Mouse (Mus musculus) retina, postnatal 1 day (tissue): ENCODE measurements at regions not wholly inside any gene's neighbourhood (a gene's known extent, or its start where the extent isn't known, plus 50 kb on each side); places are given as distances from the start of the nearest gene placed in this dataset.
A peak's percentile ranks its signal among the peaks of the same experiment; 100 is the strongest.

Experiments used
- DNase-seq: peaks from one replicate; pipeline ENCODE4 v3.0.0-alpha.2; 2012

DNA sequence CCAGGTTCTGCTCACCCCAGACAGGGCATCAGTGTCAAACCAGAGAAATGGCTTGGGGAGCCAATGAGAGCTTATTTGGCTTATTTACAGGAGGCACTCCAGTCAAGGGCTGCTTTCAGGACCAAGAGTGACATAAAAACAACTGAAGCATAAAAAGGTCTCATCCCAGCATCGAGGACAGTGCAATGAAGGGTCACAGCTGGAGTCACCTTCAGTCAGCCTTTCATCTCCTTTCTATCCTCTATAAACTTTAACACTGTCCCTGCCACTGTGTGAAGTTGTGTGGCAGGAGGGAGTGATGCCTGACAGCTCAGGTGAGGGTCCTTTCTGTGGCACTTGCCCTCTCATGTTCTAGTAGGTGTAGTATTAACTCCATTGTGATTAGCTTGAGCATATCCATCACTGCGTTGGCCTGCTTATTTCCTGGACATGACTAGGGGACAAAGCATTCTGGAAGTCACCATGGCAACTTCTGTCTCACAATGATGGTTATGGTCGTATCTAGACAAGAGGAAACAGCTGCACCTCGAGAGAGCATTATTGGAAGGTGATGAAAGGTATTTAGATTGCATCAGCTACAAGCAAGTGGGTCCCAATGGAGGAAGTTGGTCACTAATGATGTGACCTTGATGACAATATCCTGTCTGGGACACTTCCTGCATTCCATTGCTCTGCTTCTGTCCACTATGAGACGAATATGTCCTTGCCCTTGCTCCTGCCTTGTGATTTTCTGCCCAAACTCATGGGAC is 87.8 kb upstream of the Enpp6 start:
- no peak for DNase-seq

DNA sequence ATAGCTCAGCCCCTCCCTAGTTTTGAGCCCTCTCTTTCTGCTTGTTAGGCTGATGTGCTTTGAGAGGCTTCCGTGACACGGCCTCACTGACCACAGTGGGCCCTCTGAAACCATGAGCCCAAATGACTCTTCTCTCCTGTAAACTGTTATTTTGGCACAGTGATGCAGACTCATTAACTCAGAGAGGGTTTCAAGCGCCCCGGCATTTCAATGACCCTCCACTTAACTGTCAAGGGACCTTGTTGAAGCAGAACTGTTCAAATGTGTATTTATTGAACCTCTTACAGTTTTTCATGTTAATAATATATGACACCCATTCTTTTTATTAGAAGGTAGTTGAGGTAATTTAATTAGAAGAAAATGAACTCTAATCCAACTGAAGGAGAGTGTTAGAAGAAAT is 85.9 kb upstream of the Enpp6 start:
- no peak for DNase-seq

DNA sequence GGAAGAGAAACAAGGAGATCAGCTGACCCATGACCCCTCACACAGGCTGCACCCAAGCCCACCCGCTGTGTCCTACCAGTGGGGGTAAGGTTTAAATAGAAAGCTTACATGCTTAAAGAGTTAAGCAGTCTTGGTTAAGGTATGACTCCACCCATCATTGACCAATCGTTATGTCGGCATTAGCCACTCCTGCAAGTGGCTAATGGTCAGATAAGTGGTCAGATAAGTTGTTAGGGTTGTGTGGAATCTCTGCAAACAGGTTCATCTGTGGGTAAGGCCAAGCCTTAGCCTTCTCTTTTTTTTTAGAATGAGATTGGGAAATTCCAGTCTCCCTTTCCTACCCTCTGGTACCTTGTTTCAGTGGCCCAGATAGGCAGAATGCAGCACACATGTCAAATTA is 82.0 kb upstream of the Enpp6 start:
- no peak for DNase-seq

DNA sequence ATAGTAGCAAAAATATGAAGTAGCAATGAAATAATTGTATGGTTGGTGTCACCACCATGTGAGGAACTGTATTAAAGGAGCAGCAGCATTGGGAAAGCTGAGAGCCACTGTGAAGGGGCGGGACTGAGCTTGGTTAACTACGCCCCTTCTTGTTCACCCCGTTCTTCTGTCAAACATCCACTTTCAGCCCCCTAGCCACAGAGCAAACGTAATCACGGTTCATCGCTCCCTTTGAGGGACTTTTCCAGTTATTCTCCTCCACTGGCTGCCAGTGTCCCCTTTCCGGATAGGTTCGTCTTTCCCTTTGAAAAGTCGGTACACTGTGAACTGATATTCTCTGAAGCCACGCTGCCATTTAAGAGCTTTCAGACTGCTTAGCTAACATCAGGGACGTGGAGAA is 79.3 kb upstream of the Enpp6 start:
- peak; percentile 57 for DNase-seq

DNA sequence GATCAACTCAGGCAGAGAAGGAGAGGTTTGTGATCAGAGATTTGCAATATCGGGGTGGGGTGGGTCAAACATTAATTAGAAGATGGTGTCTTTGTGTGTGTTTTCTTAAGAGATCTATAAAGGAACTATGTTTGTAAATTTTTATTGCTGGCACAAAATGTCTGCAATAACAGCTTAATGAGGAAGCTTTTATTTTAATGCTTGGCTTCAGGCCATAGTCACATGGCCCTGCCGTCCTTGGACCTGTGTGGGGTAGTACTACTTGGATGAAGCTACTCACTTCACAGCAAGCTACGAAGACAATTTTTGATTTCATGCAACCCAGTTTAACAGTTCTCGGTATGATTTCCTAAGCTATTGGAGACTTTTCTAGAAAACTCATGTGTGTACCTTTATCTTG is 78.5 kb upstream of the Enpp6 start:
- DNase-seq: no peak

DNA sequence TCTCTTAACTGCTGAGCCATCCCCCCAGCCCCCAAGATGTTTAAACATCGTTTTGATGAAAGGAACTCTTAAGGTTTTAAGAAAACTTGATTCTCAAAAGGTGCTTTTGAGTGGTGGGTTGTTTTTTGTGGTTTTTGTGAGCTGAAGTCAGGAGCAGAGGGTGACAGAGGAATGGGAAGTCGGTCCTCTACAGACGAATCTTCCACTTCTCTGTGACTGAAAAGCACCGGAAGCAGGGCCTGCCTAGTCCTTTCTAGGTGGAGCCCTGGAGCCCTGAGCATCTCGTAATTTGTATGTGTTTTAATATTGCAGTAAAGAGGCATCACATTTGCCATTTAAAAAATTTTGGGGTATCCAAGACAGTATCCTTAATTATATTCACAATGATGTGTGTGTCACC is 72.7 kb upstream of the Enpp6 start:
- no peak for DNase-seq

DNA sequence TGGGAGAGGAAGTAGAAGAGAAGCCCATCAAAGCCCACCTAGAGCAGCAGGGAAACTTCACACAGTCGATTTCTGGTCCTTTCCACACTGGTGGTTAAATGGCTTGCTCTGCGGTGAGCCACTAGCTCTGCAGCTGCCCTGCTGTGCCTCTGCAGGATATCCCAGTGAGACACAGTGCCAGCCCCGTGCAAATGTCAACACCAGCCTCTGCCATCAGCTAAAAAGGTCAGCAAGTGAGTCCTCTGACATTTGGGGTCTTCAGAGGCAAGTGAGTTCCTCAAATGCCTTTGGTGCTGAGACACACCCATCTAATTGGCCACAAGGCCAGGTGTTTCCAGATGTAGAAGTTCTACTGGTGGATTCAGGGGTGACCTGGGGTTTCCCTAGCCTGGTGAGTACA is 66.6 kb upstream of the Enpp6 start:
- DNase-seq: no peak

DNA sequence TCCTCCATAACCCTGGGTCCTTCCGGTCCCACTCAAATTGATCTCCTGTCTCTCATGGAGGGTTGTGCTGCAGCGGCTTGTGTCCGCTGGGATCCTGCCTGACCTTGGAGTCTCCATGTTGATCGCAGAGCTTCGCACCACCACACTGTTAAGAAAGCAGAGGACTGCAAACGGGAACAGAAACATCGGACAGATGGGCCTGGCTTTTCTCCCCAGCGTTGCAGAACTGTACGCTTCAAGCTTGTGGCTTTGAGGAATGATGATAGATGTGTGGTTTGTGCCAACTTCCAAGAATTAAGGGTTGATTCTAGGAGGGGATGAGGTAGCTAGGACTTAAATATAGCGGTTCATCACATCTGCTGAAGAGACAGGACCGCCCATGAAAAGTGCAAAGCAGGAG is 65.6 kb upstream of the Enpp6 start:
- DNase-seq: no peak

DNA sequence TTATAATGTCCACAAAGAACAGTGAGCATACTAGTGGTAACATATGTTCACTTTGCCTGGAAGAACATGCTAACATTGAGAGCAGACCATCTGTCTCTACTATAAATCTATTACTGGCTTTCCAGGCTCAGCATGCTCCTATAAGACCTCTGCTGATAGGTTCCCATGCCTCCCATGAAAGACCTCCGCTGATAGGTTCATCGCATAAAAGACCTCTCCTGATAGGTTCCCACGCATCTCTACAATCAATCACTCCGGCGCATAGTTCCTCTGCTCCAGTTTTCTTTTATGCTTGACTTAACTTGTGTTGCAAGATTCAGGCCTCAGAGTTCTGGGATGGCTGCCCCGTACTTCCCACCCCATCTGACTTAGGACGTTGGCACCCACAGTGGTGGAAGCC is 65.1 kb upstream of the Enpp6 start:
- peak; percentile 37 for DNase-seq

DNA sequence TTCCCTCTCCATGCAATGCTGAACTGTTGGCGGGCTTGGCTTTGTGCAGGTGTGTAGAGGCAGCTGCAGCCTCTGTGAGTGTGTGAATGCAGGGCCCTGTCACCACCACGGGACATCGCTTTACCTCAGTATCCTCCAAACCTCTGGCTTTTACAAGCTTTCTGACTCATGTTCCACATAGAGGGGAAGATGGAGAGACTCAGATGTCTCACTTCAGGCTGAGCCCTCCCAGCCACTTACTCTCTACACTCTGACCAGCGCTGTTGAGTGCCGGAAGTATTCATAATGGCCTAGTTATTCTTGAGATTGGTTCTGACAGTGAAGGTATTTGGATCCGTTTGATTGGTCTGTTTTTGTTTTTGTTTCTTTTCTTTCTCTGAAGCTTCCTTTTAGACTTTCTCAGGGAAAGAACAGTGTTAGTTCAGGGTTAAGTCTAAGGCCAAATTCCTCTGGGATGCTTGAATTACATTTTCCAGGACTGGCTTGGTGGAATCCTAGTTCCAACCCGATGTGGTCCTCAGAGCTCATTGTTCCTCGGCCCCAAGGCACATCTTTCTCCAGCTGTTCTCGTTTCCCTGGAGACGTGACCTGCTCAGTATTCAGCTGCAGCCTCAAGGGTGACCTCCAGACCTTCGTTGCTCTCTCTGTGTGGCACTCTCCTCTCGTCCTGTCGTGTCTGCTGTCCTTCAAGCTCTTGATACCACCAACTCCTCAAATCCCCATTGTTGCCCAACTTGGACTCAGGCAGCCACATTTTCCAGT is 61.7 kb upstream of the Enpp6 start:
- DNase-seq: no peak

DNA sequence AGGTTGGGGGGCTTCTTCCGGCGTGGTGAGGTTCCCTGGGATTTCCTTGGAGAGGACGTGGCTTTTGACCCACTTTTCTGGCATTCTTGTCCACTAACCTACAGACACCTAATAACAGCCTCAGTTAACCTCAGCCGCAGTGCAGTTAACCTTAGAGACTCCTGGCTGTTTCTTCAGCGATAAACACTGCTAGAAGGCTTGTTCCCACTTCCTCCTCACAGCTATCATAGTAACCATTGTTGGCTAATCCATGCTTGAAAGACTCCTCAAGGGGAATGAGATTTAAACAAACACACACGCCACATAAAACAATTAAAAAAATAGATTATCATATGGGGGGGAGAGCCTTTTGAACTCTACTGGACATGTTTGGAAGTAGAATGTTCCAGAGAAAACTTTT is 58.0 kb upstream of the Enpp6 start:
- no peak for DNase-seq

DNA sequence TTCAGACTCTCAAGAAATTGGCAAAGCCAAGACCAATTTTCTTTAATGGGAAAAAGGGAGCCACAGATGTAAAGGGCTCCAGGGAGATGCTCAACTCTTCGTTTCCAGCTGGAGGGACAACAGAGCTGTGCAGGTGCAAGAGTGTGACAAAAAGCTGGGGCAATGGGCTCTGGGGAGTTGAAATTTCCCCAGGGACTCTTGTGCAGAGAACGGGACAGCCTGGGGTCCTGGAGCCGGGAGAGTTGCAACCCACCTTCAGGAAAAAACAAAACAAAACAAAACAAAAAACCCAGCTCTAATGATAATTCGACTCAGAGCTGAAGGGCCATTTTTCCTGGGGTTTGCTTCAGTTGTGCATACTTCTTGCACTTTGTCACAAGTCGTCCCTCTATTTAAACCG is 57.0 kb upstream of the Enpp6 start:
- no peak for DNase-seq

DNA sequence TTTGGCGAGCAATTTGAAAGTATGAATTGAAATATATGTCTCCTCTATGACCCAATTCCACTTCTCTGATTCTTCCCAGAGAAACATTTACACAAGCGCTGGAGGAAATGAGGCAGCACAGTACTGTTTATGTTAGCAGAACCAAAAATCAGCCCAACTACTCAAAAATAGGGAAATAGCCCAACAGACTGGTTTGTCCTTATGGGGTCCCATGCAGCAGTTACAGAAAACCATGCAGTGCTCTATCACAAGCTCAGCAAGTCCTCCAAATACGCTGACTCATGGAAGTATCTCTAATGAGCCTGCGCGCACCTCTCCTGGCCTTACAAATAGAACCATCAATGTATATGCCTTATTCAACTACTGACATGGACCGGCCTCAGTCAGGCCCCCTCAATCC is 55.4 kb upstream of the Enpp6 start:
- no peak for DNase-seq

DNA sequence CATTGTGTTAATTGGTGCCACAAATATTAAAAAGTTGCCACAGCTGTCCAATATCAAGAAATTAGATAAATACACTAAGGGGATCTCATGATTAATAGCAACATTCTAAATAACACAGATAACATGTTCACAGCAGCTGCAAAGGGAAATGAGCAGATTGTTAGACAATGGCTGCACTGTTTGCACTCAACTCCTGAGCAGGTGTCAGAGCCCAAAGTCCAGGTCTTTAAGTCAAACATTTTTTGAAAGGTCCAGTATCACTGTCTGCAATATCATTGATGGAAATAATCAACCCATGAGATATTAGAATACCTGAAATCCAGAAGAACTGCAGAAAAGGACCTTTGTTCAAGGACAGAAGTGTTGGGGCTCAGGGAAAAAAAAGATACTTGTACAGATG is 53.4 kb upstream of the Enpp6 start:
- DNase-seq: no peak

DNA sequence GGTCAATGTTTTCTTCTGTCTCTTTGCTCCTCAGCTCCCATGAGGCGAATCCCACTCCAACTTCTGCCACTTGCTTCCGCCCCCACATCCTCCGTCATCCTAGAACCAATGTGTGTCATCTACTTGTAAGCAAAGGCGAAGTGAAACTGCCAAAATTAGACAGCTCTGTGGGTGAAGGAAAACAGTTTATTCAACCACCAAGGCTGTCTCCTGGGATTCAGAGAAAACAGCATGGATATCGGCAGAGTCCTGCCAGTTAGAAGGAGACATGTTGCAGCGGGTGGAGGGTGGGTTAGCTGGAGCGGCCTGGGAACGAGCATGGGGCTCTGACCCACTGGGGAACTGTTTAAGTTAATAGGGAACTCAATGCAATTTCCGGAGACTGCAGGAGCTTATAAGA is 52.4 kb upstream of the Enpp6 start:
- no peak for DNase-seq

DNA sequence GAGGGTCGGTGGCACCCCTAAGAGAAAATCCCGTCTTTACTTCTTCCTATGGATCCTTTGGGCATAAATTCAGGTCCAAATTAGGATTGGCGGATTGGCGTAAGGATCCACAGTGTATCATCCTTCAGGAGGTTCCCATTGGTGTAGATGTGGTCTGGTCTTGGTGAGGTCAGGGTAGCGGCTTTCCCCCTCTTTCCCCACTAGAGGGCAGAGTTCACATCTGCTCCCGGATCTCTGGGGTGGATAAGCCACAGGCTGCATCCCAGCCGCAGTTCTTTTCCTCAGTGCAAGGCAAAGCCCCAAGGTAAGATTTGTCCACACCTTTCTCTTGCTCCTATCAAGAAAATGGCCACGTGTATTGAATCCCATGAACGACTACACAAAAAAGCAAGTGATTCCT is 51.8 kb upstream of the Enpp6 start:
- DNase-seq: peak; percentile 79

DNA sequence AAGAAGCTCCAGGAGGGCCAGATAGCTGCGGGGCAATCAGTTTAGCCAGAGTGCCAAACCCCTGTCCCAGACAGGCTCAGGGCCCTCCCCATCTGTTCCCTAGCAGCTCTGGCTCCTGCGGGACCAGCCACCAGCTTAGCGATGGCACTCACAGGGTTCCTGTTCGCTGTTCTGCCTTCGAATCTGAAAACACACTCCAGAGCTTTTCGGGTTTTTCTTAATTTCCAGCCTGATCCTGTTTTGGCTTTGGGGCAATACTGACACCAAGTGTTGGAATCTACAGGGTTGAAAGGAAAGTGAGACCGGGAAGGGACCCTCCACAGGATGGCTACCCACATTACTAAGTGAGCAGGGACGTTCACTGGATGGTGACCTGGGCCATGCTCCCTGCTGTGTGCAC is 50.6 kb upstream of the Enpp6 start:
- DNase-seq: no peak
